Mouse (Mus musculus) E14TG2a.4 (cell line): ENCODE measurements around the gene Wdr5.

Source experiments
- H3K27me3 ChIP-seq: 2 replicates; pipeline ENCODE4 v1.6.1; 2014; ENCODE audit warnings: low read length, control low read depth; ENCODE audit not compliant: insufficient read depth
- H3K36me3 ChIP-seq: 2 replicates; pipeline ENCODE4 v1.6.1; 2014; ENCODE audit warnings: low read length, control low read depth; ENCODE audit not compliant: insufficient read depth
- H3K4me1 ChIP-seq: replicated peaks from 2 replicates; pipeline ENCODE4 v1.6.1; 2014; ENCODE audit warnings: low read depth, low read length, control low read depth
- H3K4me3 ChIP-seq: replicated peaks from 2 replicates; pipeline ENCODE4 v1.5.1; 2014; ENCODE audit warnings: mild to moderate bottlenecking, low read length
- H3K9me3 ChIP-seq: 2 replicates; pipeline ENCODE4 v1.6.1; 2014; ENCODE audit warnings: low read length, control low read depth
- CTCF ChIP-seq: conservative IDR thresholded peaks from 2 replicates; pipeline ENCODE4 v1.5.1; 2014; ENCODE audit warnings: low read length
- NANOG ChIP-seq: IDR thresholded peaks from 2 replicates; pipeline ENCODE4 v1.6.1; 2014; ENCODE audit warnings: borderline replicate concordance, low read length, mixed read lengths
- POU5F1 ChIP-seq: IDR thresholded peaks from 2 replicates; pipeline ENCODE4 v1.6.1; 2014; ENCODE audit warnings: low read length, borderline replicate concordance

The Wdr5 gene

GRCm38 (mm10) chr2:27572261-27572793 is 57.4 kb downstream of the Wdr5 start:
- Histone ChIP-seq H3K4me1 (peaks cover 66% of the 10 kb centered on the region), H3K27me3 (no peaks in the 10 kb centered on the region), H3K9me3 (peaks cover 2% of the 10 kb centered on the region; the same call in 1 of the 2 replicates), H3K36me3 (no peaks in the 10 kb centered on the region), H3K4me3 (peak overlapping the region; percentile 39; the same call in 1 of the 2 replicates)
- TF ChIP-seq NANOG, result no peak
- TF ChIP-seq POU5F1, result no peak
- TF ChIP-seq CTCF, result no peak

GRCm38 (mm10) chr2:27572928-27573627 is 58.1 kb downstream of the Wdr5 start:
- TF ChIP-seq POU5F1 (no peak), NANOG (no peak), CTCF (no peak)
- H3K27me3 ChIP-seq, result no peaks in the 10 kb centered on the region
- peaks cover 6% of the 10 kb centered on the region; the same call in 1 of the 2 replicates for H3K9me3 ChIP-seq
- H3K36me3 ChIP-seq, result no peaks in the 10 kb centered on the region
- peaks cover 59% of the 10 kb centered on the region for H3K4me1 ChIP-seq
- H3K4me3 ChIP-seq, result peak overlapping the region; percentile 24

- H3K27me3 ChIP-seq, result no peaks in the 10 kb centered on the region
- peaks cover 8% of the 10 kb centered on the region for H3K9me3 ChIP-seq
- H3K36me3 ChIP-seq, result no peaks in the 10 kb centered on the region
- no peak for TF ChIP-seq CTCF
- TF ChIP-seq POU5F1, result no peak
- no peak for TF ChIP-seq NANOG
- peak overlapping the region; percentile 24; the same call in 1 of the 2 replicates for H3K4me3 ChIP-seq
- peaks cover 54% of the 10 kb centered on the region for H3K4me1 ChIP-seq
Observed at GRCm38 (mm10) chr2:27573628-27573966, 58.6 kb downstream of the Wdr5 start.

- TF ChIP-seq NANOG, result no peak
- no peak for TF ChIP-seq POU5F1
- no peak for TF ChIP-seq CTCF
- H3K9me3 ChIP-seq, result peaks cover 15% of the 10 kb centered on the region
Observed at GRCm38 (mm10) chr2:27576416-27576815, 61.5 kb downstream of the Wdr5 start.

GRCm38 (mm10) chr2:27578552-27578951 is 63.6 kb downstream of the Wdr5 start:
- H3K4me1 ChIP-seq, result peaks cover 16% of the 10 kb centered on the region
- H3K4me3 ChIP-seq, result no peak overlapping the region
- peaks cover 5% of the 10 kb centered on the region; the same call in 1 of the 2 replicates for H3K27me3 ChIP-seq
- no peaks in the 10 kb centered on the region for H3K36me3 ChIP-seq
- H3K9me3 ChIP-seq, result peaks cover 19% of the 10 kb centered on the region
- TF ChIP-seq NANOG (no peak), POU5F1 (no peak), CTCF (no peak)

More at GRCm38 (mm10) chr2:27576416-27576815, 61.5 kb downstream of the Wdr5 start:
- no peak overlapping the region for H3K4me3 ChIP-seq
- H3K36me3 ChIP-seq, result no peaks in the 10 kb centered on the region
- H3K27me3 ChIP-seq, result peaks cover 4% of the 10 kb centered on the region; the same call in 1 of the 2 replicates
- H3K4me1 ChIP-seq, result peaks cover 29% of the 10 kb centered on the region

GRCm38 (mm10) chr2:27582112-27582511 is 67.2 kb downstream of the Wdr5 start:
- Histone ChIP-seq H3K4me3 (peak overlapping the region; percentile 3; the same call in 1 of the 2 replicates), H3K9me3 (peaks cover 48% of the 10 kb centered on the region), H3K27me3 (peaks cover 5% of the 10 kb centered on the region; the same call in 1 of the 2 replicates), H3K36me3 (no peaks in the 10 kb centered on the region), H3K4me1 (peaks cover 8% of the 10 kb centered on the region)
- TF ChIP-seq POU5F1 (no peak), CTCF (no peak), NANOG (no peak)

GRCm38 (mm10) chr2:27583019-27583418 is 68.1 kb downstream of the Wdr5 start:
- H3K36me3 ChIP-seq, result no peaks in the 10 kb centered on the region
- peaks cover 44% of the 10 kb centered on the region for H3K9me3 ChIP-seq
- TF ChIP-seq POU5F1 (no peak), NANOG (no peak), CTCF (no peak)
- no peak overlapping the region for H3K4me3 ChIP-seq
- peaks cover 8% of the 10 kb centered on the region for H3K4me1 ChIP-seq
- H3K27me3 ChIP-seq, result peaks cover 5% of the 10 kb centered on the region; the same call in 1 of the 2 replicates

GRCm38 (mm10) chr2:27584546-27584945 is 69.6 kb downstream of the Wdr5 start:
- TF ChIP-seq POU5F1 (no peak), NANOG (no peak), CTCF (0 out of 2 replicates have a peak, but pooled peaks have one; percentile 12)
- Histone ChIP-seq H3K4me1 (peaks cover 8% of the 10 kb centered on the region), H3K27me3 (peaks cover 2% of the 10 kb centered on the region; the same call in 1 of the 2 replicates), H3K36me3 (no peaks in the 10 kb centered on the region), H3K9me3 (peaks cover 36% of the 10 kb centered on the region), H3K4me3 (no peak overlapping the region)
